11 mouse cellular contexts compared by ENCODE assay signal in the genomic region with DNA sequence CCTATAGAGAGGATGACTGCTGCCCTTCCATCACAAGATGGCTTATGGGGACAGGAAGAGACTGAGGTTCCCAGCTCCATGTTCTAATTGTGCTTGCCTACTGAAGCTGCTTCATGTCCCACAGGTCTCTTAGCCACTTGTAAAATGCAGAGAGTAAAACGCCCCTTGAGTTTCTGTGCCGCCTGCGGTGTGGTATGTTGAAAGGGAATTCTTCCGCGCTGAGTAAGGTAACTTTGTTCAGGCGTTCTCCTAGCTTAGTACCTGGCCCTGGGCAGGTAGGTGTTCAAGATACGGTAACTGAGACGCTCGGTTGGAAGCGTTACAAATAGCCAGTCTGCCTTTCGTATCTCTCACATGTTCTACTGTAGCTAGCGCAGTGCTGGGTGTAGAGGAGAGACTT. TPM values are rescaled to one million over a fixed set of nuclear protein-coding genes. Genes with fewer than 3 reads are reported as not detected.
DNase-seq lines count a peak whose midpoint lies in the region; ATAC-seq and TF ChIP-seq lines count a peak whose summit lies in the region.
"Had no signal": no experiment of that assay in that cellular context is flagged by ENCODE, and none has a peak within 500 bp of the region (broad histone marks: within the 10 kb centered on the region; RNA-seq: fewer than 3 reads in every experiment).

No protein-coding gene starts in this region.

- 39% methylated on average over 12 of the region's 12 CpGs for WGBS in liver, embryonic 12.5 days (ENCODE audit: insufficient replicate concordance)
- 41% methylated on average over 12 of the region's 12 CpGs for WGBS in hindbrain, embryonic 14.5 days
- 46% methylated on average over 12 of the region's 12 CpGs for WGBS in midbrain, postnatal 0 days

- H3K4me1 ChIP-seq in liver, embryonic 12.5 days: peaks cover 9% of the 10 kb centered on the region; the same call in 1 of the 2 replicates
- peaks cover 40% of the 10 kb centered on the region for H3K4me1 ChIP-seq in hindbrain, embryonic 14.5 days (replicated peaks; ENCODE audit: control insufficient read depth, insufficient read depth, low read length)
- peaks cover 28% of the 10 kb centered on the region for H3K4me1 ChIP-seq in midbrain, postnatal 0 days (ENCODE audit: insufficient read depth, low read length)

- peaks cover 84% of the 10 kb centered on the region for H3K27me3 ChIP-seq in liver, embryonic 12.5 days (replicated peaks)
- no peaks in the 10 kb centered on the region for H3K27me3 ChIP-seq in hindbrain, embryonic 14.5 days (ENCODE audit: control insufficient read depth, insufficient read depth, low read length)
- no peaks in the 10 kb centered on the region for H3K27me3 ChIP-seq in midbrain, postnatal 0 days (ENCODE audit: insufficient read depth, low read length)

- no peak overlapping the region for H3K27ac ChIP-seq in liver, embryonic 12.5 days
- H3K27ac ChIP-seq in hindbrain, embryonic 14.5 days: no peak overlapping the region
- no peak overlapping the region for H3K27ac ChIP-seq in midbrain, postnatal 0 days (ENCODE audit: low read depth, low read length)

- peak; percentile 11 for DNase-seq in adrenal gland, adult 2 months
- no peak for DNase-seq in adrenal gland, adult 18-20 months (ENCODE audit: low spot score in 2 of 2)
- no peak for DNase-seq in liver
- DNase-seq in hindbrain, embryonic 14.5 days (ENCODE audit: low spot score): no peak
- DNase-seq in midbrain, postnatal 0 days (ENCODE audit: low spot score): no peak
- no peak for DNase-seq in spleen, postnatal 14 days (ENCODE audit: low spot score in 2 of 2)
- no peak for DNase-seq in urinary bladder, postnatal 4 days (ENCODE audit: low spot score in 2 of 2)

- H3K9me3 ChIP-seq in liver, embryonic 12.5 days (replicated peaks): no peaks in the 10 kb centered on the region
- no peaks in the 10 kb centered on the region for H3K9me3 ChIP-seq in hindbrain, embryonic 14.5 days (ENCODE audit: control insufficient read depth, low read length)
- no peaks in the 10 kb centered on the region for H3K9me3 ChIP-seq in midbrain, postnatal 0 days (ENCODE audit: low read length)

- no peak for ATAC-seq in liver, embryonic 12.5 days
- ATAC-seq in hindbrain, embryonic 14.5 days (ENCODE audit: low FRiP score): no peak
- ATAC-seq in midbrain, postnatal 0 days (ENCODE audit: low FRiP score): no peak

- no peak for TF ChIP-seq CTCF in midbrain, postnatal 0 days (IDR thresholded peaks at IDR 0.05)

- no peaks in the 10 kb centered on the region for H3K36me3 ChIP-seq in liver, embryonic 12.5 days
- no peaks in the 10 kb centered on the region for H3K36me3 ChIP-seq in hindbrain, embryonic 14.5 days (replicated peaks; ENCODE audit: control insufficient read depth, insufficient read depth)
- no peaks in the 10 kb centered on the region for H3K36me3 ChIP-seq in midbrain, postnatal 0 days (ENCODE audit: insufficient read depth, low read length)

- H3K9ac ChIP-seq in liver, embryonic 12.5 days: no peak overlapping the region
- no peak overlapping the region for H3K9ac ChIP-seq in hindbrain, embryonic 14.5 days
- H3K9ac ChIP-seq in midbrain, postnatal 0 days (replicated peaks; ENCODE audit: low read length, poor library complexity, severe bottlenecking): 0 out of 2 replicates have a peak overlapping the region, but pooled peaks have one; percentile 29

- H3K4me2 ChIP-seq in liver, embryonic 12.5 days: peak overlapping the region; percentile 66
- peak overlapping the region; percentile 38; the same call in 1 of the 2 replicates for H3K4me2 ChIP-seq in hindbrain, embryonic 14.5 days (replicated peaks)
- peak overlapping the region; percentile 39; the same call in 1 of the 2 replicates for H3K4me2 ChIP-seq in midbrain, postnatal 0 days (ENCODE audit: low read depth, low read length, poor library complexity, severe bottlenecking)

- no peak overlapping the region for H3K4me3 ChIP-seq in liver, embryonic 12.5 days
- no peak overlapping the region for H3K4me3 ChIP-seq in hindbrain, embryonic 14.5 days (replicated peaks; ENCODE audit: low read length)
- H3K4me3 ChIP-seq in midbrain, postnatal 0 days (ENCODE audit: low read depth, low read length): no peak overlapping the region

RNA-seq across cellular contexts. Expression of gene Gm10188, which starts 17.9 kb away (rescaled TPM):
- total RNA-seq in adrenal gland, adult 2 months (2021): not detected
- polyA plus RNA-seq in adrenal gland, adult 2 months (2012; rRNA removed): not detected in 2 replicates
- not detected for total RNA-seq in adrenal gland, adult 18-20 months (2021)
- not detected in 2 replicates for polyA plus RNA-seq in liver, embryonic 12.5 days (2016; fragmentation: Nextera tagmentation; extraction: Ambion mirVana)
- polyA plus RNA-seq in hindbrain, embryonic 14.5 days (2014; fragmentation: Nextera tagmentation; extraction: Ambion mirVana): 0.39 and 0.47 TPM in 2 replicates
- not detected in 2 replicates for total RNA-seq in midbrain, postnatal 0 days (2014; rRNA removed)
- polyA plus RNA-seq in midbrain, postnatal 0 days (2015; fragmentation: Nextera tagmentation; extraction: Ambion mirVana): 0.22 TPM in 1 of 2 replicates, not detected in the other
- total RNA-seq: heart, postnatal 4 days; left cerebral cortex, adult 18-20 months had no signal
- polyA plus RNA-seq: spleen, adult 2 months had no signal

RNA-seq across cellular contexts. Expression of gene AC124108.1, which starts 20.4 kb away (rescaled TPM):
- under 1 TPM; 0.10 to 0.12 TPM for total RNA-seq in adrenal gland, adult 2 months (2021)
- 0.03 and 0.09 TPM in 2 replicates for polyA plus RNA-seq in adrenal gland, adult 2 months (2012; rRNA removed)
- not detected for total RNA-seq in adrenal gland, adult 18-20 months (2021)
- not detected in 2 replicates for polyA plus RNA-seq in liver, embryonic 12.5 days (2016; fragmentation: Nextera tagmentation; extraction: Ambion mirVana)
- 3.6 and 3.8 TPM in 2 replicates for polyA plus RNA-seq in hindbrain, embryonic 14.5 days (2014; fragmentation: Nextera tagmentation; extraction: Ambion mirVana)
- 3.9 and 6.9 TPM in 2 replicates for total RNA-seq in midbrain, postnatal 0 days (2014; rRNA removed)
- 0.50 and 0.54 TPM in 2 replicates for polyA plus RNA-seq in midbrain, postnatal 0 days (2015; fragmentation: Nextera tagmentation; extraction: Ambion mirVana)
- total RNA-seq: heart, postnatal 4 days had no signal
- polyA plus RNA-seq: spleen, adult 2 months had no signal

RNA-seq across cellular contexts. Expression of gene Lemd1, which starts 20.4 kb away (rescaled TPM):
- under 1 TPM in 1 of 2 experiments, not detected in 1; 0.41 TPM for total RNA-seq in adrenal gland, adult 2 months (2021)
- 0.19 and 0.20 TPM in 2 replicates for polyA plus RNA-seq in adrenal gland, adult 2 months (2012; rRNA removed)
- under 1 TPM in 1 of 2 experiments, not detected in 1; 0.43 TPM for total RNA-seq in adrenal gland, adult 18-20 months (2021)
- not detected in 2 replicates for polyA plus RNA-seq in liver, embryonic 12.5 days (2016; fragmentation: Nextera tagmentation; extraction: Ambion mirVana)
- 15.9 and 22.1 TPM in 2 replicates for polyA plus RNA-seq in hindbrain, embryonic 14.5 days (2014; fragmentation: Nextera tagmentation; extraction: Ambion mirVana)
- 9.3 and 12.6 TPM in 2 replicates for total RNA-seq in midbrain, postnatal 0 days (2014; rRNA removed)
- 11.3 and 12.6 TPM in 2 replicates for polyA plus RNA-seq in midbrain, postnatal 0 days (2015; fragmentation: Nextera tagmentation; extraction: Ambion mirVana)
- total RNA-seq: heart, postnatal 4 days had no signal
- polyA plus RNA-seq: spleen, adult 2 months had no signal

Comparison
In these comparisons a context has a peak if more than half of its experiments do, and no peak if none do; other contexts are left out.
1. RNA of gene Lemd1, which starts 20.4 kb away (polyA plus RNA-seq): 15.9 to 22.1 TPM in hindbrain, embryonic 14.5 days and 11.3 to 12.6 TPM in midbrain, postnatal 0 days; 0.19 to 0.20 TPM in adrenal gland, adult 2 months and not detected in liver, embryonic 12.5 days; every median in the first group is over 10 times any median in the second.
2. Peak in every context shown above with its lines, with median percentiles within 50 percentile points of each other: H3K4me2 ChIP-seq.